Mouse (Mus musculus): Measurements from ENCODE around the gene Glp2r. TPM values are rescaled to one million over a fixed set of nuclear protein-coding genes. Genes with fewer than 3 reads are reported as not detected.

Gene Glp2r
- total RNA-seq, 2 experiments from 2014 or later = 1.9 to 2.3 TPM

DNA sequence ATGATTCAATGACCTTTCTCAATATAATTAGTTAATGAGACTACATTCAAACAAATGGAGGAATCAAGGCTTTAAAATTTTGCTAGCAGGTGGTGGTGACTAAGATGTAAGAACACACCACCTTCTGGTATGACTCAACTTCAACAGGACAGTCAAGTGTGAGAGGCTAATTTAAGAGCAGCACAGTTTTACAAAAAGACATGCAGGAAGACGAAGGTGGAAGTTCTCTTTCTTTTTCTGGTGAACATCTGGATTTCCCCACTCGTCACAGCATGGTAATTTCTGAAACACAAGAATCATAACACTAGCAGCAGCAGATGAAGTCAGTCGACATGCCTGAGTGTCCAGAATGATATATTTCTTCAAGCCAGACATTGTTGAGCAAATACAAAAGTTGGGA, 36.4 kb downstream of the Glp2r start:
- intact Hi-C loops (cut with DNase I) = no loop called here
- DNase-seq (ENCODE audit: extremely low spot score in 1 of 2, low spot score in 2 of 2) = no peak

GRCm38 (mm10) chr11:67733726-67734125, 37.2 kb downstream of the Glp2r start:
- intact Hi-C loops (cut with DNase I) = no loop called here
- peak in 1 of 2 experiments; percentile 29 for DNase-seq (ENCODE audit: extremely low spot score in 1 of 2, low spot score in 2 of 2)

DNA sequence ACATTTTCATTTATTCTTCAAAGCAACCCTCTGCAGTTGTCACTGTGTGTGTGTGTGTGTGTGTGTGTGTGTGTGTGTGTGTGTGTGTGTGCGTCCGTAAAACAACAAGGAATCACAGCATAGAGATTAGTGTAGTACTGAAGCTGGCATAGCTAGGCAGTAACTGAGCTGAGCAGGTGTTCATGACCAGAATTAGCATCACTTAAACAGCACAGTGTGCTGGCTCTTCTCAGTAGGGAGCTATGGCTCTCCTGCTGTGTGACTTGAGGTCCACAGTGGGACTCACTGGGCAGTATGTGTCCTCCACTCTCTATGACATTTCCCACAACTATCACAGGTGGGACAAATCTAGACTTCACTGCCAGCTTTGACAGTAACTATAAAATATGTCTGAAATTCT, 39.9 kb downstream of the Glp2r start:
- no peak for DNase-seq (ENCODE audit: extremely low spot score in 1 of 2, low spot score in 2 of 2)
- intact Hi-C loops (cut with DNase I) = no loop called here

DNA sequence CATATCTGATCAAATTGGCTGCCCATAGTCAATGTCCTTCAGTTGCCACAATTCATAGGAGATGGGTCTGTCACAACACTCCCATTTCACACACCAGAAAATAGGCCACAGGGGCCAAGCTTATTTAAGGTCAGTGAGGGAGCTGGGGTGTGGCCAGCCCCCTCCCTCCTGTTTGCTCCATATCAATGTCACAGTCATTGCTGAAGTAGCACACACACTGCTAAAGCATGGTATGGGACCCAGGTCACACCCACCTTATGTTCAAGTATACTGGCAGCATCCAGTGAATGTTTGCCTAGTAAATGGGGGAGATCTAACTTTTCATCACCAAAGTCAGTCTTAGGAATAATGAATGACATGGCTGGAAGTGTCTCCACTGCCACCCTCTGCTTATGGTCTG, 42.2 kb downstream of the Glp2r start:
- no peak for DNase-seq (ENCODE audit: extremely low spot score in 1 of 2, low spot score in 2 of 2)

GRCm38 (mm10) chr11:67727095-67727494, 43.9 kb downstream of the Glp2r start:
- DNase-seq (ENCODE audit: extremely low spot score in 1 of 2, low spot score in 2 of 2) = no peak
- intact Hi-C loops (cut with DNase I) = no loop called here

More for the DNA sequence above, 42.2 kb downstream of the Glp2r start:
- intact Hi-C loops (cut with DNase I) = no loop called here

DNA sequence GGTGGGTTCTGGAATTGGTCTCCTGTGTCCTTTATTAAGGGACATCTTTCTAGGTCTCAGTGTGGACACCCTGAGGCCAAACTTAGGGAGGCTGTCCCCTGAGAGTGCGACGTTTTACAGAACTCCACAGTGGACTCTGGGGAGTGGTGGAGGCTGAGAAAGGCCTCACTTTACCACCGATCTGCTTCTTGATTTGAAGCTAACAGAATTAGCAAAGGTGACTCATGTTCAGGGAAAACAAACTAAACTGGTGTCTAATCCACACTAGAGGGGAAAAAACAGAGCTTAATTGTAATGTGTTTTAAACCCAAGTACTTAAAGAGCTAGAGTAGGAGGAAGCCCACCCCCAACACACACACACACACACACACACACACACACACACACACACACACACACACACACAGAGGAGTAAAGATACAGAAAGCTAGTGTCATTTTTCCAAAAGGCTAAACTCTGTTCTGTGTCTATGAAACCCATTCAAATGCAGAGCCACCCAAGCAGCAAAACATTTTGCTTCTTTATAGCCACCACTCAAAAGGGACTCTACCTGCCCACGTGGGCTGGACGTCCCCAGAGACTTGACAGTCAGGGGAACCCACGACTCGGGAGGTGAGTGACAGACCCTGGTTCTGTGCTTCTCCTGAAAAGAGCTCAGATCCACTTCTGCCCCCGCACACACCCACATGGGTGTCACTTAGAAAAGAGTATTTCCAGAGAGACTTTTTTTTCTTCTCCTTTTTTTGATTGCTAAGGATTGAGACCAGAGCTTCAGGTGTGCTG, 47.5 kb downstream of the Glp2r start:
- DNase-seq (ENCODE audit: extremely low spot score in 1 of 2, low spot score in 2 of 2) = peak in 1 of 2 experiments; percentile 26
- intact Hi-C loops (cut with DNase I) = no loop called here

DNA sequence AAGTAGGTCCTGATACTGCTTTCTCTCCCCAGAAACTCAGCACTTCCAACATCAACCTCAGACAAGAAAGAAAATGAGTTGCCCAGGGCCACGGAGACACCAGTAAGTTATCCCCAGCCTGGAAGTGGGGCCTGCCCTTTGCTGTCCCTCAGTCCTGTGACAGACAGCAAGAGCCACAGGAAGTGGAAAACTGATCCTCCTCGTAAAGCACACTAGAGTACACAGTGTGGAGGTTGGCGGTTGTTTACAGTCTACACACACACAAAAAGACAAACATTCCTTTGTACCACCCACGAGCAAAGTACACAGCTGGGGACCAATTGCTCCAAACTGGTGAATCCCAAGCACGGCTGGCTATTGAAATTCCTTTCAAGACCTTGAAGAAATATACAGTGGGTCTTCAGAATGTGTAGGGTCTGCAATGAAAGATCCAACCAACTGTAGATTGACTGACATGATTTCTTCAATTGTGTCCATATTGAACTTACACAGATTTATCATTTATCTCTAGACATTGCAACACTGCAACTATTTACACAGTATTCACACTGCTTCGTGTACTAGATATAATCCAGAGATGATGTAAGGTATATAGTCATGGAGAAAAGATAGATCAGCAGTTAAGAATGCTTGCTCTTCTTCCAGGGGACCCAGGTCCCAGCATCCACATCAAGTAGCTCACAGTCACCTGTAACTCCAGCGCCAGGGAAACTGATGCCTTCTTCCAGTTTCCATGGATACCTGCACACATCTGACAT, 48.4 kb downstream of the Glp2r start:
- no peak for DNase-seq (ENCODE audit: extremely low spot score in 1 of 2, low spot score in 2 of 2)
- intact Hi-C loops (cut with DNase I) = no loop called here

GRCm38 (mm10) chr11:67721485-67721884, 49.5 kb downstream of the Glp2r start:
- intact Hi-C loops (cut with DNase I) = no loop called here
- DNase-seq (ENCODE audit: extremely low spot score in 1 of 2, low spot score in 2 of 2) = no peak

DNA sequence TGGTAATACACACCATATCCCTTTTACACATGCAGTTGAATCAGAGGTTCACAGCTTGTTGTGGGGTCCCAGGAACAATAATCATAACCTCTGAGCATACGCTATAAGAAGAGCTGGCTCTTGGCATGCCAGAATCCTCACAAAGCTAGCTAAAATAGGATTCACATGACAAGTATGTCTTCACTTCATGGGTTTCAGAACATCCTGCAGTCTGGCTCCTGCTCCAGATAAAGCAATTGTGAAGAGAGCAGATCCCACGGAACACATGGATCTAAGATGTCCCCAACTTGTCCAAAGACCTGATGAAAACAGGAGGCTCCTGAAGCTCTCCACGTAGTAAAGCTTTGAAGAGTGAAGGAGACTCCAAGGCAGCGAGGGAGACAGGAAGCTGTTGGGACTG, 55.6 kb downstream of the Glp2r start:
- intact Hi-C loops (cut with DNase I) = no loop called here
- no peak for DNase-seq (ENCODE audit: extremely low spot score in 1 of 2, low spot score in 2 of 2)

DNA sequence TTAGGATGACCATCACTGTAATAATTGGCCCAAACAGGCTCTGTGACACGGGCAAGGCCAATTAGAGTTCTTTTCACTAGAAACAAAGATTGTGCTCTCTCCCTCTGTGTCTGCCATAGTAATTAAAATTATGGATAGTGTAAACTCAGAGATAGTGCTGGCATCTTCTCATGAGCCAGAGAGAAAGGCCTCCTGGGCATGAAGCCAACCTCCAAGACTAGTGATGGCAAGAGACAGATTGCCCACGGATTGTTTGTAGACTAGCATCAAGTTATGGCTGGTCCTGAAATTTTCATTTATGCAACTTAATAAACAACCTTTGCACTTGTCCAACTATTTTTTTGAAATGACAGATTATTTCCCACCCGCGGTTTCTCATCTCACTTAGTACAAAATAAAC, 58.0 kb downstream of the Glp2r start:
- intact Hi-C loops (cut with DNase I) = no loop called here
- peak in 1 of 2 experiments; percentile 40 for DNase-seq (ENCODE audit: extremely low spot score in 1 of 2, low spot score in 2 of 2)

- intact Hi-C loops (cut with DNase I) = no loop called here
- no peak for DNase-seq (ENCODE audit: extremely low spot score in 1 of 2, low spot score in 2 of 2)
These were observed 76.1 kb downstream of the Glp2r start, which contains the start of gene Rcvrn for GRCm38 (mm10) chr11:67694703-67695376. Gene Rcvrn (plus strand): TSS chr11:67695326.

DNA sequence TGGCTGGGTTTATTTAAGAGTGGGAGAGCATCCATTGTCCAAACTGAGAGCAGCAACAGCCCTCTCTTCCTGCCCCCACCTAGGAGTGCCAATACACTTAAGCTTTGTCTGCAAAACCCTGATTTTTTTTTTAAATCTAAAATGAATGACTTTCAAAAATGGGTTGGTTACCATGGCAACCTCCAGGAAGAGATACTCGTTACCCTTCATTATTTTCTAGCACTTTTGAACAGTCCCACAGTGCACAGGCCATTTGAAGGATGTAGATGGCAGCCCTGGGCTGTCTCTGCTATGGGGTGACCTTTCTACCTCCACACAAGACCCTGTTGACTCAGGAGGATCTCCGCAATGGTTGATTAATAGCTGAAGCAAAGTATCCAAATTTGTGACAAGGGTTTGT, 84.8 kb downstream of the Glp2r start:
- intact Hi-C loops (cut with DNase I) = no loop called here
- DNase-seq (ENCODE audit: extremely low spot score in 1 of 2, low spot score in 2 of 2) = no peak

- intact Hi-C loops (cut with DNase I) = no loop called here
- no peak for DNase-seq (ENCODE audit: extremely low spot score in 1 of 2, low spot score in 2 of 2)
These were observed 89.1 kb downstream of the Glp2r start for GRCm38 (mm10) chr11:67681871-67682270.

DNA sequence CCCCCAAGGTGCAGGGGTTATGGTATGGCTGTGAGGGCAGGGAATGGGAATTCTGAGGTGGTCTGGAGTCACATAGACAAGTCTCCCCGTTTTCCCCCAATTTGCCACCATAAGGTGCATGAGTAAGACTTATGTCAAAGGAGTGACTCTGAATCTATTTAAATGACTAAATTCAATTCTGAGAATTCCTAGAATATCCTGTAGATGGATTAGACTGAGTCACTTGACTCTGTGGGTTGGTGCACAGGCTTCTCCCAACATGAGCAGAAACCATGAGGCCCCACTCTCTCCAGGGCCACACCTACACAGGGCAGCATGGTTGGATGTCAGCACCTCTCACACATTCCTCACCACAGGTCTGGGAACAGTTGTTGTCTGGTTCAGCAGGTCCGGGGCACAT, 91.0 kb downstream of the Glp2r start:
- intact Hi-C loops (cut with DNase I) = loop anchor here (5.0 kb wide), 1 partner anchor 568 kb away; no protein-coding TSS in a partner anchor
- no peak for DNase-seq (ENCODE audit: extremely low spot score in 1 of 2, low spot score in 2 of 2)

DNA sequence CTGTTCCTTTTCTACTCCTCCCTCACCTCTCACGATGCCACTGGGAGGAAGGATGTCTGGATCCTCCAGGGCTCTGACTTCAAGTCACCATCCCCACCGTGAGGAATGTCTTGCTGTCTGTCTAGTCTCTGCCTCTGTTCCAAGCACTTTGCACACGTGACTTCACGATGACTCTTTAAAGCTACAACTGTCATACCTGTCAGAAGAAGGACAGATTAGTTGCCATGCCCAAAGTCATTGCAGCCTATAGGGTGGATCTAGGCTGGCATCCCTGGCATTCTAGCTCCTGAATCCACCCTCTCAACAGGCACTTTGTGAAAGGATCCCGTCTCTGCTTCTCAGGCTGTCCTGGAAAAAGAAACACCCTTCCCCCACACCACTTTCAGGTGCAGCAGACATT, 91.7 kb downstream of the Glp2r start:
- no peak for DNase-seq (ENCODE audit: extremely low spot score in 1 of 2, low spot score in 2 of 2)
- intact Hi-C loops (cut with DNase I) = loop anchor here (5.0 kb wide), 1 partner anchor 567 kb away; no protein-coding TSS in a partner anchor

DNA sequence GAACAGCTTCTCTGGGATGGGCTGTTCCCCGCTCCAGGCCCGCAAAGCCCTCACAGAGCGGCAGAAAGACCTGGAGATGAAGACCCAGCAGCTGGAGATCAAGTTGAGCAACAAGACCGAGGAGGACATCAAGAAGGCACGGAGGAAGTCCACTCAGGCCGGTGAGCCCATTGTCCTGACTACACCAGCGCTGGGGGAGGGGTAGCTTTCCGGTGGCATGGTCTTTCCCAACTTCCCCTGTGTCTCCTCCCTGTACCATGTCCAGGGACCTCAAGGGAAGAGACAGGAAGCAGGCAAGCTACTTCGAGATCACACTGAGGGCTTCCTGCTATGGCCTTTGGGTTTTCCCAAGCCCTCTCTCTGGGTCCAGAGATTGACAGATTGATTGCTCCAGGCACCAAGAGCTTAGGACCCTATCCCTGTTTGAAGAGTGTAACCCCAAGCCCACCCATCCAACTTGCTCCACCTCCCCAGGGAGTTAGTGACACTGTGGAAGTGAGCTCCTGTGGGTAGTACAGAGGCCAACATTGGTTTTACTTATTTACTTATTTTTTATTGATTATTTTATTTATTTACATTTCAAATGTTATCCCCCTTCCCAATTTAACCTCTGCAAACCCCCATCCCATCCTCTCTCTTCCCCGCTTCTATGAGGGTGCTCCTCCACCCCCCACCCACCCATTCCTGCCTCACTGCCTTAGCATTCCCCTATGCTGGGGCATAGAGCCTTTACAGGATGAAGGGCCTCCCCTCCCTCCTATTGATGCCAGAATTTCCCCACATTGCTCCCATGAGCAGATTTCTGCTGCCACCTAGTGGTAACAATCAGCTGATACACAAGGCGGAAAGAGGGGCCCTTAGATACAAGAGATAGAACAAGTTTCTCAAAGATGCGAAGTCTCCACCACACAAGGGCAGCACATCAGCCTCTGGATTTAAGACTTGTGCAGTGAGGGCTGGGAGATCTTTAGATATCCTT, 95.1 kb downstream of the Glp2r start:
- intact Hi-C loops (cut with DNase I) = loop anchor here (5.0 kb wide), 1 partner anchor 564 kb away; no protein-coding TSS in a partner anchor
- DNase-seq (ENCODE audit: extremely low spot score in 1 of 2, low spot score in 2 of 2) = peak in 1 of 2 experiments; percentile 76

DNA sequence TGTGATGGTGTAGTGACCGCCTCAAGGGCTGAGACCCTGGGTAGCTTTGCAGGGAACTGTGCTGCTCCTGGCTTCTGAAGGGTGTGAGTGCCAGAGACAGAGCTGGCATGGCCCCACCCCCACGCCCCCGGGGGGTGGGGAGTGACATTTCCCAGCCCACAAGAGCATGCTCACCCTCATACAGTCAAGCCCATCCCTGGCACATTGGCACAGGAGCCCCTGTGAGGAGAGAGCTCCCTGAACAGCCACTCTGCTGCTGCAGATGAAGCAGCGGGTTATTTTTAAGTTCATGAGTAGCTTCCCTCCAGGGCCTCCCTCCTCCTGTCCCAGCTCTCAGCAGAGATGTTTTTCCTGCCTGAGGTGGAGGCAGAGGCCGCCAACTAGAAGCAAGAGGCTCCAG, 98.8 kb downstream of the Glp2r start:
- DNase-seq (ENCODE audit: extremely low spot score in 1 of 2, low spot score in 2 of 2) = no peak
- intact Hi-C loops (cut with DNase I) = no loop called here

- intact Hi-C loops (cut with DNase I) = no loop called here
- no peak for DNase-seq (ENCODE audit: extremely low spot score in 1 of 2, low spot score in 2 of 2)
These were observed 100.9 kb downstream of the Glp2r start for GRCm38 (mm10) chr11:67670031-67670430.
